Mouse (Mus musculus): ENCODE measurements around the gene Kprp.
"Not testable (repeated sequence)": the region's sequence is repeated elsewhere in the genome, so short reads cannot be mapped to it uniquely, and the experiment has no call there.

DNA sequence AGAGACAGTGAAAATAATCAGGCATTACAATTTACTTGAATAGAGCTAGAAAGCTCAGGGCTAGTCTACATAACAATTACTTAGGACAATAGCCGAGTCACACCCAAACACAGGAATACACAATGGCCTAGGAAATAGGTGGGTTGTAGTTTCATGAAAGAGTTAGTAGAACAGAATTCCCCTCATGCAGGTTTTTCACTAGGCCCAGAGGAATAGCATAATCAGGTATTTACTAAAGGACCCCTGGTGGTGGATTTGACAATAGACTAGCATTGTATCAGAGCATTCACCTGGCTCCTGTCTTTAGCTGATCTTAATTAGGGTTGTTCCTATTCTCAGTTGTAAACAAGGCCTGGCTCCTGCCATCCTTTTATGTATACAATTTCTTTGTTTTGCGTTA, 11.0 kb downstream of the Kprp start:
- not testable (repeated sequence) for TF ChIP-seq POLR2A (IDR thresholded peaks at IDR 0.05; ENCODE audit: low read depth, low read length); CTCF (conservative IDR thresholded peaks at IDR 0.05; ENCODE audit: insufficient read depth, insufficient read length, low read depth, low read length)
